Mouse (Mus musculus): ENCODE measurements around the gene Med29.
"Not testable (repeated sequence)": the region's sequence is repeated elsewhere in the genome, so short reads cannot be mapped to it uniquely, and the experiment has no call there.

Gene Med29

GRCm38 (mm10) chr7:28398000-28398399 lies 5.5 kb upstream of the Med29 start:
- in situ Hi-C loops (cut with MboI; ENCODE audit: low sequenced_read_pairs): no loop called here

- in situ Hi-C loops (cut with MboI; ENCODE audit: low sequenced_read_pairs): no loop called here
Observed at GRCm38 (mm10) chr7:28395425-28395824, 2.9 kb upstream of the Med29 start.

GRCm38 (mm10) chr7:28393272-28393951 lies 904 bp upstream of the Med29 start:
- in situ Hi-C loops (cut with MboI; ENCODE audit: low sequenced_read_pairs): no loop called here

- in situ Hi-C loops (cut with MboI; ENCODE audit: low sequenced_read_pairs): no loop called here
Observed at GRCm38 (mm10) chr7:28390331-28390730, 2.2 kb downstream of the Med29 start.

- in situ Hi-C loops (cut with MboI; ENCODE audit: low sequenced_read_pairs): not testable (repeated sequence)
Observed at GRCm38 (mm10) chr7:28387384-28387783, 5.1 kb downstream of the Med29 start.

- in situ Hi-C loops (cut with MboI; ENCODE audit: low sequenced_read_pairs): not testable (repeated sequence)
Observed at GRCm38 (mm10) chr7:28386877-28387276, 5.6 kb downstream of the Med29 start.

- in situ Hi-C loops (cut with MboI; ENCODE audit: low sequenced_read_pairs): no loop called here
Observed at GRCm38 (mm10) chr7:28386462-28386861, 6.0 kb downstream of the Med29 start.

- in situ Hi-C loops (cut with MboI; ENCODE audit: low sequenced_read_pairs): no loop called here
Observed at GRCm38 (mm10) chr7:28386007-28386406, 6.5 kb downstream of the Med29 start.

GRCm38 (mm10) chr7:28385196-28385595 lies 7.3 kb downstream of the Med29 start:
- in situ Hi-C loops (cut with MboI; ENCODE audit: low sequenced_read_pairs): no loop called here

- in situ Hi-C loops (cut with MboI; ENCODE audit: low sequenced_read_pairs): no loop called here
Observed at GRCm38 (mm10) chr7:28384162-28384561, 8.3 kb downstream of the Med29 start.

GRCm38 (mm10) chr7:28383606-28384005 lies 8.9 kb downstream of the Med29 start:
- in situ Hi-C loops (cut with MboI; ENCODE audit: low sequenced_read_pairs): no loop called here

GRCm38 (mm10) chr7:28382981-28383396 lies 9.5 kb downstream of the Med29 start:
- in situ Hi-C loops (cut with MboI; ENCODE audit: low sequenced_read_pairs): no loop called here

GRCm38 (mm10) chr7:28382347-28382951 lies 10.1 kb downstream of the Med29 start:
- in situ Hi-C loops (cut with MboI; ENCODE audit: low sequenced_read_pairs): no loop called here

GRCm38 (mm10) chr7:28381938-28382337 lies 10.6 kb downstream of the Med29 start:
- in situ Hi-C loops (cut with MboI; ENCODE audit: low sequenced_read_pairs): no loop called here

GRCm38 (mm10) chr7:28381017-28381790 lies 11.3 kb downstream of the Med29 start:
- in situ Hi-C loops (cut with MboI; ENCODE audit: low sequenced_read_pairs): no loop called here

- in situ Hi-C loops (cut with MboI; ENCODE audit: low sequenced_read_pairs): no loop called here
Observed at GRCm38 (mm10) chr7:28380237-28381016, 12.1 kb downstream of the Med29 start, which contains the start of gene Zfp36. Zfp36 (minus strand) TSS chr7:28380253.

GRCm38 (mm10) chr7:28378769-28379651 lies 13.5 kb downstream of the Med29 start:
- in situ Hi-C loops (cut with MboI; ENCODE audit: low sequenced_read_pairs): no loop called here

GRCm38 (mm10) chr7:28378066-28378690 lies 14.3 kb downstream of the Med29 start:
- in situ Hi-C loops (cut with MboI; ENCODE audit: low sequenced_read_pairs): no loop called here

GRCm38 (mm10) chr7:28377190-28378065 lies 15.1 kb downstream of the Med29 start:
- in situ Hi-C loops (cut with MboI; ENCODE audit: low sequenced_read_pairs): no loop called here
